Mouse (Mus musculus): ENCODE measurements around the gene Wdr18. TPM values are rescaled to one million over a fixed set of nuclear protein-coding genes. Genes with fewer than 3 reads are reported as not detected.

The Wdr18 gene
- total RNA-seq, 2 experiments from 2014 or later = 51.7 to 55.8 TPM

DNA sequence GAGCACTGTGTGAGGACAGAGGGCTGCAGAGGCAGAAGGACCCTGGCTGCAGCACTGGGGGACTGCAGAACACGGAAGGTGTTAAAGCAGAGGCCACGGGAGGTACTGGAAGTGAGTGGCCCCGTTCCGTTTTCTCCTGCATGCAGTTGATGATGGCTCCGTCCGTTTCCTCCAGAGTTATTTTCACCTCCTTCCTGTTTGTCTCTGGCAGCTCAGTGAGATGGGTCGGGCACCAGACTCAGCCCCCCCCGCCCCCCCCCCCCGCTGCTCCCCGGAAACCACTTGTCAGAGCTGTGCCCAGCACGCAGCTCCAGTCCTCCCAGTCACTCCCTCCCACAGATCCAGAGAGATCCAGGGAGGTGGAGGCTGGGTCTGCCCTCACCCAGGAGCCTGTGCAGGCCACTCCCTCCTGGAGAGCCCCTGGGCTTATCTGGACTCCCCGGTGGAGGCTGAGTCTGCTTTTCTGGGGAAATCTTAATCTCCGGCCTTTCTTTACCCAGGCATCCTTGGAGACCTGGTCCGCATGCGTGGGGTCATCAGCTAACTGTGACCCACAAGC is 58.9 kb downstream of the Wdr18 start:
- intact Hi-C loops (cut with DNase I) = no loop called here
- DNase-seq = no peak

DNA sequence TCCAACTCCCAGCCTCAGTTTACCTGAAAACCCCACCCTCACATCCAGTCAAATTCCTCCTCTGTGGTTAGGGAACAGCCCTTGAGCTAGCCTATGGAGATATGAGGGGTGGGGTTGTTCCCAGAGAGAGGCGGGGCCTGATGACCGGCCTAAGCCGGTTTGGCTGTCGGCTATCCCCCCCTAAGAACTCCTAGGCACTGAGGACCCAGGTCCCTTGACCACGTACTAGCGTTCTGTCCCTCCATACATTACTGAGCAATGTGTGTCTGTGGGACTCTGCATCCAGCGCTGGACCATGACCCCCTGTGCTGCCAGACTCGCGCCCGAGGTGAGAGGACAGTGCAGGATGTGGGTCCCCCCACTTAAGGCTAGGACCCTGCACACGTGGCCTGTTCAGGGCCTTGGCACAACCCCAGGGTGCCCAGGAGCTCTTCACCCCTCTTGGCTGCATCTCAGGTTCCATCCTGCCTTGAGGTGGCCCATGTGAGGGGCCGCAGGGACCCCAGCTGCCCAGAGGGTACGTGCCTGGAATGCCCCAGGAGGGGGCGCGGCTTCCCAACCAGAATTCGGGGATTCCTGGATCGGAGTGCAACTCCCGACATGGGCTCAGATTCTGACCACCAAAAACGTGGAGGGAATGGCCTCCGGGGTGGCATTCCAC is 59.6 kb downstream of the Wdr18 start:
- DNase-seq = no peak
- intact Hi-C loops (cut with DNase I) = no loop called here

Other genes with a start within 250 kb of the Wdr18 start
- gene Hcn2, start 243.5 kb upstream of the Wdr18 start, total RNA-seq (2021) = 10 to 100 TPM; 47.4 to 53.8 TPM
- gene Polrmt, start 213.6 kb upstream of the Wdr18 start, total RNA-seq (2021) = 10 to 100 TPM; 44.8 to 51.8 TPM
- gene Fgf22, start 205.1 kb upstream of the Wdr18 start, total RNA-seq (2021) = 1 to 10 TPM; 1.3 to 1.7 TPM
- 10 to 100 TPM; 85.0 to 95.3 TPM for gene Rnf126, start 193.2 kb upstream of the Wdr18 start, total RNA-seq (2021)
- 1 to 10 TPM; 2.5 to 3.2 TPM for gene Fstl3, start 182.9 kb upstream of the Wdr18 start, total RNA-seq (2021)
- under 1 TPM in 1 of 2 experiments, not detected in 1; 0.52 TPM for gene Prss57, start 169.2 kb upstream of the Wdr18 start, total RNA-seq (2021)
- 100 to 1,000 TPM; 404 to 409 TPM for gene Palm, start 166.6 kb upstream of the Wdr18 start, total RNA-seq (2021)
- gene Misp, start 139.2 kb upstream of the Wdr18 start, total RNA-seq (2021) = under 1 TPM; 0.46 to 0.76 TPM
- 10 to 100 TPM; 91.7 to 92.7 TPM for gene Ptbp1, start 105.7 kb upstream of the Wdr18 start, total RNA-seq (2021)
- 1 to 10 TPM; 6.9 to 7.0 TPM for gene Prtn3, start 85.7 kb upstream of the Wdr18 start, total RNA-seq (2021)
- gene Plppr3, start 85.5 kb upstream of the Wdr18 start, total RNA-seq (2021) = 100 to 1,000 TPM; 277 to 305 TPM
- not detected for gene Elane, start 73.9 kb upstream of the Wdr18 start, total RNA-seq (2021)
- not detected for gene Cfd, start 69.3 kb upstream of the Wdr18 start, total RNA-seq (2021)
- 10 to 100 TPM; 56.4 to 59.6 TPM for gene Med16, start 51.2 kb upstream of the Wdr18 start, total RNA-seq (2021)
- not detected for gene Gm26602, start 49.3 kb upstream of the Wdr18 start, total RNA-seq (2021)
- gene Kiss1r, start 43.2 kb upstream of the Wdr18 start, total RNA-seq (2021) = 1 to 10 TPM; 5.0 to 6.8 TPM
- 100 to 1,000 TPM; 307 to 309 TPM for gene R3hdm4, start 38.9 kb upstream of the Wdr18 start, total RNA-seq (2021)
- 1 to 10 TPM; 6.3 to 9.5 TPM for gene Arid3a, start 33.1 kb upstream of the Wdr18 start, total RNA-seq (2021)
- under 1 TPM; 0.12 to 0.30 TPM for gene Grin3b, start 10.6 kb downstream of the Wdr18 start, total RNA-seq (2021)
- gene Tmem259, start 24.2 kb downstream of the Wdr18 start, total RNA-seq (2021) = 100 to 1,000 TPM; 117 to 127 TPM
- gene Cnn2, start 28.4 kb downstream of the Wdr18 start, total RNA-seq (2021) = 10 to 100 TPM; 12.4 to 17.2 TPM
- 1 to 10 TPM; 7.2 to 8.1 TPM for gene Abca7, start 36.3 kb downstream of the Wdr18 start, total RNA-seq (2021)
- gene Arhgap45, start 56.5 kb downstream of the Wdr18 start, total RNA-seq (2021) = 1 to 10 TPM; 1.6 to 1.7 TPM
- gene Polr2e, start 79.6 kb downstream of the Wdr18 start, total RNA-seq (2021) = 10 to 100 TPM; 63.9 to 74.2 TPM
- 100 to 1,000 TPM; 311 to 347 TPM for gene Gpx4, start 87.0 kb downstream of the Wdr18 start, total RNA-seq (2021)
- gene Sbno2, start 145.4 kb downstream of the Wdr18 start, total RNA-seq (2021) = 10 to 100 TPM; 28.8 to 30.8 TPM
- gene Stk11, start 155.7 kb downstream of the Wdr18 start, total RNA-seq (2021) = 100 to 1,000 TPM; 100 to 111 TPM
- 100 to 1,000 TPM; 247 to 270 TPM for gene Atp5d, start 178.5 kb downstream of the Wdr18 start, total RNA-seq (2021)
- gene Cbarp, start 180.7 kb downstream of the Wdr18 start, total RNA-seq (2021) = 100 to 1,000 TPM; 299 to 316 TPM
- 100 to 1,000 TPM; 158 to 163 TPM for gene Midn, start 188.1 kb downstream of the Wdr18 start, total RNA-seq (2021)
- 100 to 1,000 TPM; 211 to 228 TPM for gene Cirbp, start 205.8 kb downstream of the Wdr18 start, total RNA-seq (2021)
- 1 to 10 TPM; 6.0 to 6.1 TPM for gene 1600002K03Rik, start 212.8 kb downstream of the Wdr18 start, total RNA-seq (2021)
- 10 to 100 TPM; 25.5 to 28.6 TPM for gene Efna2, start 219.3 kb downstream of the Wdr18 start, total RNA-seq (2021)